Mouse (Mus musculus) embryonic fibroblast, embryonic 13.5 days (primary cell): ENCODE data around the gene Efna4.

ENCODE experiments used
- CTCF ChIP-seq: IDR thresholded peaks from 2 replicates; pipeline ENCODE4 v1.5.1; 2011; ENCODE audit warnings: mild to moderate bottlenecking, control low read depth, low read length, moderate library complexity, borderline replicate concordance; ENCODE audit not compliant: insufficient read depth
- POLR2A ChIP-seq: IDR thresholded peaks from 2 replicates; pipeline ENCODE4 v1.6.1; 2011; ENCODE audit warnings: low read depth, mild to moderate bottlenecking, control low read depth, low read length, moderate library complexity

- no peak for TF ChIP-seq CTCF
- no peak for TF ChIP-seq POLR2A
Measured at GRCm38 (mm10) chr3:89365486-89366414, 27.9 kb upstream of the Efna4 start.
